Mouse (Mus musculus) kidney, embryonic 15.5 days (tissue): ENCODE results near the gene Gbp4. TPM values are rescaled to one million over a fixed set of nuclear protein-coding genes. Genes with fewer than 3 reads are reported as not detected.
"Not testable (repeated sequence)": the region's sequence is repeated elsewhere in the genome, so short reads cannot be mapped to it uniquely, and the experiment has no call there.

Experiments used
- ATAC-seq: fragments of 200-750 bp; cut with Nextera tagmentation; replicated peaks from 2 replicates; pipeline ENCODE4 v1.8.0; 2017; ENCODE audit warnings: moderate TSS enrichment; ENCODE audit not compliant: low FRiP score
- H3K27ac ChIP-seq: fragments of 300-500 bp; sonication (generic); 2 replicates; pipeline ENCODE4 v1.5.1; 2015; ENCODE audit warnings: mild to moderate bottlenecking, inconsistent platforms
- H3K27me3 ChIP-seq: fragments of 300-500 bp; sonication (generic); 2 replicates; pipeline ENCODE4 v1.6.1; 2015; ENCODE audit warnings: inconsistent platforms
- H3K36me3 ChIP-seq: fragments of 300-500 bp; sonication (generic); 2 replicates; pipeline ENCODE4 v1.6.1; 2015; ENCODE audit warnings: inconsistent platforms
- H3K4me1 ChIP-seq: fragments of 300-500 bp; sonication (generic); 2 replicates; pipeline ENCODE4 v1.6.1; 2015; ENCODE audit warnings: inconsistent platforms
- H3K4me2 ChIP-seq: fragments of 300-500 bp; sonication (generic); 2 replicates; pipeline ENCODE4 v1.6.1; 2015; ENCODE audit warnings: moderate library complexity, mild to moderate bottlenecking, inconsistent platforms
- H3K4me3 ChIP-seq: fragments of 300-500 bp; sonication (generic); replicated peaks from 2 replicates; pipeline ENCODE4 v1.5.1; 2015; ENCODE audit warnings: mild to moderate bottlenecking, inconsistent platforms
- H3K9ac ChIP-seq: fragments of 300-500 bp; sonication (generic); 2 replicates; pipeline ENCODE4 v1.6.1; 2015; ENCODE audit warnings: mild to moderate bottlenecking, inconsistent platforms
- H3K9me3 ChIP-seq: fragments of 300-500 bp; sonication (generic); replicated peaks from 2 replicates; pipeline ENCODE4 v1.6.1; 2016; ENCODE audit warnings: inconsistent platforms
- WGBS: fragments of 180-500 bp; shearing (Covaris S2); methylation state at CpG from one replicate; pipeline ENCODE4 v1.1.7; 2015; ENCODE audit warnings: mixed read lengths; 5-methylcytosine and 5-hydroxymethylcytosine counted together
- polyA plus RNA-seq: library from polyadenylated mRNA; unstranded; fragments of >200 nt; fragmentation: Nextera tagmentation; extraction: Ambion mirVana; gene quantifications from 2 replicates; pipeline ENCODE4 v1.2.1, GENCODE M21; 2015

Gene Gbp4
- 0.33 and 0.49 TPM in 2 replicates for polyA plus RNA-seq

DNA sequence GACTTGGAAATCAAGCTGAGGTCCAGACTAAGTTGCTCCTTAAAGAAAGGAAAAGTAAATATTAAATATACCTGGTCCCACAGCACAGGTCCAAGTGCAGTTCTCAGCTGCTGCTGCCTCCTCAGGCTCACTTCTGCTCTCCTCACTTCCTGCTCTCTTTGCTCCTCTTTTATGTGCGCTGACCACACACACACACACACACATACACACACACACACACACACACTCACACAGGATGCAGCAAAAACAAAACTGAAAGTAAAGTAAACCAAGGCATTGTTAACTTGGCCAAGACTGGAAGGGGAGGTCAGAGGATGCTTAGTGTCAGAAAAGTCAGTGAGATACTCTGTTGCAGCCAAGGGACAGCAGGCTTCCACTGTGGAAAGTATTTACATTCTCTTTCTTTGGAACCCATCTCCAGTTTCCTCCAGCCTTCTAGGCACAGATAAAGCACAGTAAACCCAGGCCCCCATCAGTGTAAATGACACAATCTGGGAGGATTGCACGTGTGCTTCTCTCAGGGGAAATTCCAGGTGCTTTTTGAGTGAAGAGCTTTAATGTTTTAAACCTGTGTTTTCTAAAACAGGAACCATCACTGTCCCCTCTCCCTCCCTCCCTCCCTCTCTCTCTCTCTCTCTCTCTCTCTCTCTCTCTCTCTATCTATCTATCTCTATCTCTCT lies at the start of gene Gbp4, which contains the start of the genes Gbp9 and Gbp8:
Gene Gbp4, minus strand, starts transcription at position 178 of the 680 bp plus-strand sequence.
Gene Gbp9, minus strand, starts transcription at position 131 of the 680 bp plus-strand sequence.
Gene Gbp8, minus strand, starts transcription at position 132 of the 680 bp plus-strand sequence.
- not testable (repeated sequence) for H3K4me2 ChIP-seq, H3K9me3 ChIP-seq, H3K27ac ChIP-seq, H3K36me3 ChIP-seq, H3K9ac ChIP-seq, ATAC-seq, H3K4me1 ChIP-seq, H3K27me3 ChIP-seq, H3K4me3 ChIP-seq
- 18% methylated on average over 2 of the region's 2 CpGs for WGBS

DNA sequence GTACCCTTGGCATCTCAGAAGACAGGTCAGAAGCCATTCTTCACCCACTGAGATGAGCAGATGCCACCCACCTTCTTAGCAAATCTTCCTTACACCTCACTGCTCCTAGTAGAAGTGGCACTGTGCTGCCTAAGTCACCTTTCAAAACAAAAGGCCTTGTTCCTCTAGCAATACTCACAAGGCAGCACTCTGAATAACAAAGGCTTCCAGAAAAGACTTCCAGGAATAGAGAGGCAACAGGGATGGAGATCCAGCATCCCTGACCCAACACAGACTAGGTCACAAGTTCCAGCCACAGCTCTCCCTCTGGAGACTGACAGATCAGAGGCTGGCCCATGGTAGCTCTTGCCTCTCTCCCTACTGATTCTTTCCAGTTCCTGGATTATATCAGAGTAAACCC lies 42.1 kb upstream of the Gbp4 start:
- Histone ChIP-seq H3K27me3 (no peaks in the 10 kb centered on the region), H3K4me3 (no peak overlapping the region), H3K9me3 (no peaks in the 10 kb centered on the region), H3K4me2 (no peak overlapping the region), H3K36me3 (no peaks in the 10 kb centered on the region), H3K27ac (no peak overlapping the region), H3K9ac (no peak overlapping the region), H3K4me1 (no peaks in the 10 kb centered on the region)
- ATAC-seq = no peak

DNA sequence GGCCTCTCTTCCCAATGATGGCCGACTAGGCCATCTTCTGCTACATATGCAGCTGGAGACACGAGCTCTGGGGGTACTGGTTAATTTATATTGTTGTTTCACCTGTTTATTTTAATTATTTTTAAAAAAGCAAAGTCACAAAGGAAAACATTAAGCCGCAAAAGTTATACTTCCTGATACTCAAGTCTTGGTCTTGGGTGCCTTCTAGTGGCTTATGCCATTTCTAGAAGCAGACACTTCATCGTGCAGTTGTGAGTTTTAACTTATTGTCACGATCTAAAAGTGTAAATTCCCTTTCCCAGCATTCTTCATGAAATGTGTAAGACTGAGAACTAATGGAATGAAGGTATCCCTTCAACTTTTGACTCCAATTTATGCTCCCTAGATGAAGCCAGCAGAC lies 17.2 kb upstream of the Gbp4 start:
- Histone ChIP-seq H3K9me3 (no peaks in the 10 kb centered on the region), H3K9ac (no peak overlapping the region), H3K4me3 (no peak overlapping the region), H3K4me1 (no peaks in the 10 kb centered on the region), H3K27ac (no peak overlapping the region), H3K36me3 (no peaks in the 10 kb centered on the region), H3K4me2 (no peak overlapping the region), H3K27me3 (no peaks in the 10 kb centered on the region)
- ATAC-seq = no peak
- WGBS = 81% methylated on average over 5 of the region's 5 CpGs

DNA sequence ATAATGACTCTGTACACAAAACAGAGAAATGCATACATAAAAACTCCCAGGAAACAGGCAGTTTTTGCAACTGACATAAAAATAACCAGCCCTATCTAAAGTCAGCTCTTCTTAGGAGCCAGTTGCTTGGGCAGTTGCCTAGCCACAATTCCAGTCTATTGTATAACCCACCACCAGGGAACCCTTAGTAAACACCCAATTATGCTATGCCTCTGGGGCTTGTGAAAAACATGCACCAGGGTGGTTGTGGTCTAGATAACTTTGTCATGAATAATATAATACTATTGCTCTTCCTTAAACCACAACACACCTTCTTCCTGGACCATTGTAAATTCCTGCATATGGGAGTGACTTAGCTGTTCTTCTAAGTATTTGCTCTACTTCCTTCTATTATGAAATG lies 14.7 kb upstream of the Gbp4 start:
- no peaks in the 10 kb centered on the region for H3K36me3 ChIP-seq

DNA sequence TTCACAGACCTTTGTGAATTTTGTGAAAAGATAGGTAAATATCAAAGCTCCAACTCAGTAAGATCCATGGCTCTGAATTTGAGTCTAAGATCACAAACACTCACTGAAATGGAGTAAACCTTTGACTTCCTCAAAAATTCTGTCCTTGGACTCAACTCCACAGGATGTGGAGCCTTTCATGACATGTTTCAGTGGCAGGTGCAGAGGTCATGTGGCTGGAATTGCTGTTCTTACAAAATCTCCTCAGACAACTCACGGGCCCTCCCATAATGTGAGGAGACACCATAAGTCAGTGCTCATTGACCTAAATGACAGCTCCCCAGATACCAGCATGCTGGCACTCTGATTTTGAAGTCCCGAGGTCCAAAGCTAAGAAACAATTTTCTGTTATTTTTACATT lies 8.7 kb upstream of the Gbp4 start:
- H3K4me1 ChIP-seq, ATAC-seq, H3K9ac ChIP-seq, H3K4me2 ChIP-seq, H3K36me3 ChIP-seq, H3K9me3 ChIP-seq, H3K27ac ChIP-seq, H3K4me3 ChIP-seq, H3K27me3 ChIP-seq: not testable (repeated sequence)
- WGBS = 59% methylated on average over 2 of the region's 2 CpGs

More for the DNA sequence above, 14.7 kb upstream of the Gbp4 start:
- Histone ChIP-seq H3K4me2 (no peak overlapping the region), H3K27me3 (no peaks in the 10 kb centered on the region), H3K9me3 (no peaks in the 10 kb centered on the region), H3K4me1 (no peaks in the 10 kb centered on the region), H3K4me3 (no peak overlapping the region), H3K9ac (no peak overlapping the region), H3K27ac (no peak overlapping the region)
- no peak for ATAC-seq

DNA sequence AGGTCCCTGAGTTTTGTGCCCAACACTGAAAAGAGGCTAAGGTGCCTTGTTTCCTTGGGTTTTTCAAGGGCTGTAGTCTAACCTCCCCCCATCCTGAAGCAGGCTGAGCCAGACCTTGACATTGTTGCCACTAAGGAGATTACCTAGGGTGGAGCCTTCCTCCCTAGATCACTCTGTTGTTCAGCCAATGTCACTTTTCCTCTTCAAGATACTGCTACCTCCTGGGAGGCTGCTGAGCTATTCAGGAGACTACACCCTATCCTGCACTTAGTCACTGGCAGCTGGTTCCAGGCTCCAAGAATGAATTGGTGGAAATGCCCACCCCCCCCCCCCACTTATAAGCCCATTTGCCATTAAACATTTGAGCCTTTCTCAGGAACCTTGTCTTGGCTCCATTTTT lies 7.1 kb upstream of the Gbp4 start:
- no peaks in the 10 kb centered on the region for H3K9me3 ChIP-seq
- no peak for ATAC-seq

DNA sequence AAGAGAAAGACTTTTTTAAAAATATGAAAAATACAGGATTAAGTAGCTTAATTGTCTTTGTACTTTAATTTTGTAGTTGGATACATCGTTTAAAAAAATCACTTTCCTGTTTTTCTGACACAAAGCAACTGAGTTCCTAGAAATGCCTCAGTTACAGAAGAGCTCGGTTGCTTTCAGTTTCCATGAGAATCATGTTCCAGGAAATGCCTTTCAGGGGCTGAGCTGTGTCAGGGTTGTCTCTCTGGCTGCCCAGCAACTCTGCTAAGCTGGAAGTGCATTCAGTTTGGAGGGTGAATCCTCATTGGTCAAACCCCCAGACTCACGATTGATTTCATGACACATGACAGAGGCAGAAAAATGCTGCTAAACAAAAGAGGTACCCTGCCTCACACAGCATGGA lies 6.3 kb upstream of the Gbp4 start:
- H3K36me3 ChIP-seq, H3K4me2 ChIP-seq, H3K9me3 ChIP-seq, H3K9ac ChIP-seq, H3K4me3 ChIP-seq, ATAC-seq, H3K4me1 ChIP-seq, H3K27ac ChIP-seq, H3K27me3 ChIP-seq: not testable (repeated sequence)
- WGBS = 55% methylated on average over 3 of the region's 3 CpGs

More for the DNA sequence above, 7.1 kb upstream of the Gbp4 start:
- Histone ChIP-seq H3K4me3 (no peak overlapping the region), H3K36me3 (no peaks in the 10 kb centered on the region), H3K9ac (no peak overlapping the region), H3K27ac (no peak overlapping the region; the same call in 1 of the 2 replicates), H3K4me1 (no peaks in the 10 kb centered on the region), H3K27me3 (no peaks in the 10 kb centered on the region), H3K4me2 (no peak overlapping the region)

DNA sequence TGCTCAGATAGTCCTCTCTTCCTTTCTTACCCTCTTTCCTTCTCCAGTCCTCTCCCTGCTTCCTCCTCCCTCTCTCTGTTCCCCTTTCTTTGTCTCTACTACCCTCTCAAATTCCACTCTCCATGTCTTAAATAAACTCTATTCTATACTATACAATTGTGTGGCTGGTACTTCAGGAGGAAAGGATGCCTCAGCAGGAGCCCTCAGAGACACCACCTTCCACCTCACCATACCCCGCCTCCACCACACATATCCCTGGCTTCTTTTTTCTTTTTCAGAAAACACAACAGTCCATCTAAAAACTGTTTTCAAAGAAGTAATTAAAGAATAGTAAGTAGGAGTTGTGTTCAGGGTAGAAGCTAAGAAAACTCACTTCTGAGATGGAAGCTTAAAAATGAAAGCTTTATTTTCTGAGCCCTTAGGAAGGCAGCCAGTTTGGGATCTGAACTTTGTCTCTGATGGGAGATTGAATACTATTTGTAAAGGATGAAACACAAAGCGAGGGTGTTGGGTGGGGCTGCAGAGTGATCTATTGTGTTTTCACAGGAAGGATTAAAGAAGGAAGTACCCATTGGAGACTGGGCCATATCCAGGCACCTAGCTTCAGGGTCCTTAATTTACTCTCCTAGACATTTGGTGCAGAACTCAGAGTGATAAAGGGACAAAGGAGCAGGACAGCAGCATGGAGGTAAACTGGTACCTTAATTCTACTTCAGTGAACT lies 864 bp upstream of the Gbp4 start:
- not testable (repeated sequence) for H3K4me3 ChIP-seq, H3K9me3 ChIP-seq, H3K27me3 ChIP-seq, H3K36me3 ChIP-seq, H3K9ac ChIP-seq, H3K4me1 ChIP-seq, ATAC-seq, H3K4me2 ChIP-seq, H3K27ac ChIP-seq
- 67% methylated on average over 2 of the region's 2 CpGs for WGBS

DNA sequence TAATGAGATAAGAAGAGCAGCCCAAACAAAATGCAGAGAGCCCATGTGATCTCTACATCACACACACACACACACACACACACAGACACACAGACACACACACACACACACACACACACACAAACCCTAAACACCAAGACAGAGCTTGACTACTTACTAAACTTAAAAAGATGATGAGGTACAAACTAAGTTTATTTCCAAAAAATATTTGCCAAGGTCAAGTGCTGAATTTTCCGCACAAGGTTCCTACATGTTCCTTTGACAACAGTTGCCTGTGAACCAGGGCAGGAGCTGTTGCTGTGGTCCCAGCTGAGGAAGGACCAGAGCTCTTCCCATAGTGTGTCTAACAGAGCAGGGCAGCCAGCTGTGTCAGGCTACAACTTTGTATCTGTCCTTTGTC lies 480 bp downstream of the Gbp4 start:
- Histone ChIP-seq H3K4me1 (no peaks in the 10 kb centered on the region), H3K9me3 (no peaks in the 10 kb centered on the region), H3K27ac (no peak overlapping the region), H3K9ac (no peak overlapping the region), H3K27me3 (no peaks in the 10 kb centered on the region), H3K4me3 (no peak overlapping the region), H3K36me3 (no peaks in the 10 kb centered on the region), H3K4me2 (no peak overlapping the region)
- ATAC-seq = no peak
- WGBS = 97% methylated on average over 1 of the region's 1 CpGs

DNA sequence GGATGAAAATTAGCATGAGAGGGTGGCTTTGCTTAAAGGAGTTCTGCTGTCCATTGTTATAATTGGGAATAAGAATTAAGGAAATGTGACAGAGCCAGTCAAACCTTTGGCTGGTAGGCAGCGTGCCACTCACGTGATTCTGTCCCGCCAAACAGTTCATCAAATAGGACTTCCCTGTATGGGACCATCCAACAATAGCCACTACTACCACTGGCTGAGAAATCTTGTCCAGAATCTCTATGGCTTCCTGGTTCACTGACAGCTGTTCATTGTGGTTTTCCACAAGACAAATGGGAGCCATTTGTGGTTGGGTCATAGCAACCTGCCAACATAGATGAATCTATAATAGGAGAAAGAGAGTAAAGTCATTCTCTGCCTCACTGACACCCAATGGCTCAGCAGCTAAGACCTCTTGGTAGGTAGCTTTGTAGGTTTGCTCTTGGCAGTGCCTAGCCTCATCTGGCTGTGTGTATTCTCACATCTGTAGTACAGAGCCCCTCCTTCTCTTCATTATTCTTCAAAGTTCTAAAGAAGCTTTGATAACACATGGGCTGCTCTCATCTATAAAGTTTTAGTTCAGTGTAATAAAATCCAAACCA lies 2.6 kb downstream of the Gbp4 start:
- not testable (repeated sequence) for H3K9me3 ChIP-seq, H3K4me1 ChIP-seq, H3K9ac ChIP-seq, H3K27ac ChIP-seq, H3K4me2 ChIP-seq, H3K4me3 ChIP-seq, H3K36me3 ChIP-seq, ATAC-seq, H3K27me3 ChIP-seq
- 82% methylated on average over 3 of the region's 3 CpGs for WGBS

DNA sequence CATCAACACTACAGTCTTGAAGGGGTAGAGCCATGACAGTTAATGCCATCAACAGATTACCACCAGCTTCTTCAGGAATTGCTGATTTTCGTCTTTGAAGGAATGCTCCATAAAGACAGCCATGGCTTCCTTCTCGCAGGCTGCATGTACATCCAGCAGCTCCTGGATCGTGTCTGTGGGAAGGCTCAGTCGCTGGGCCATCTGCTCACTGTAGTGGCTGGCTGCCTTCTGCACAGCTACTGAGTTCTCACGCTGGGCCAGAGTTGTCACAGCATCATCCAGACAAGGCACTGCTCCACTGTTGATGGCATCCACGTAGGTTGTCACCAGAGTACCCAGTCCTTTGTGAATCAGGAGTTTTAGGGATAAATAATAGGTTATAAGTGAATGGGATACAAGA lies 17.7 kb downstream of the Gbp4 start:
- not testable (repeated sequence) for ATAC-seq, H3K9ac ChIP-seq
- WGBS = 84% methylated on average over 6 of the region's 6 CpGs

DNA sequence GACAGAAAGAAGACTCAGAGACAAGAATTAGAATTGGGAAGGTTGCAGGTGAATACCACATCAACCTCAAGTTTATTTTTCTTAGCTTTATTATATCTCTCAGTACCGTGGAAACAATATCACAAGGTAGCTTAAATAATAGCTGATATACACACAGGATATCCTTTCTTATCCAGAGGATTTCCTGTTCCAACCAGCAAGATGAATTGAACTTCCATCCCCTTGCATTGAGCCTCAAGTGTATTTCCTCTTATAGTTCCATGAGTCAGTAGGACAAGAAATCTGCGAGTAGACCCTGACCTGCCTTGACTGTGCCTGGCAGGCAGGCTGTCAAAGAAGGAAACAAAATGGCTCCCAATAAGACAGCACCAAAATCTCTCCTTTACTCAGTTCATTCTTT lies 23.6 kb downstream of the Gbp4 start:
- no peak overlapping the region for H3K27ac ChIP-seq
- no peaks in the 10 kb centered on the region for H3K9me3 ChIP-seq
- H3K4me2 ChIP-seq = no peak overlapping the region
- no peak overlapping the region for H3K4me3 ChIP-seq
- 80% methylated on average over 2 of the region's 2 CpGs for WGBS
- ATAC-seq = no peak
- no peaks in the 10 kb centered on the region for H3K36me3 ChIP-seq
- H3K4me1 ChIP-seq = no peaks in the 10 kb centered on the region
- no peak overlapping the region for H3K9ac ChIP-seq
- H3K27me3 ChIP-seq = no peaks in the 10 kb centered on the region

More for the DNA sequence above, 17.7 kb downstream of the Gbp4 start:
- not testable (repeated sequence) for H3K4me2 ChIP-seq, H3K27ac ChIP-seq, H3K4me1 ChIP-seq, H3K27me3 ChIP-seq, H3K4me3 ChIP-seq, H3K36me3 ChIP-seq, H3K9me3 ChIP-seq
